Mouse (Mus musculus): ENCODE measurements around the gene Gcnt1.

Gene Gcnt1

GRCm38 (mm10) chr19:17366364-17367090 is 6.1 kb downstream of the Gcnt1 start:
- DNase-seq (ENCODE audit: low read depth, low spot score) = no peak

GRCm38 (mm10) chr19:17364741-17365140 is 7.9 kb downstream of the Gcnt1 start:
- peak; percentile 72 for DNase-seq (ENCODE audit: low read depth, low spot score)

GRCm38 (mm10) chr19:17361181-17361580 is 11.5 kb downstream of the Gcnt1 start:
- no peak for DNase-seq (ENCODE audit: low read depth, low spot score)

- DNase-seq (ENCODE audit: low read depth, low spot score) = no peak
These were observed 13.2 kb downstream of the Gcnt1 start for GRCm38 (mm10) chr19:17359315-17359890.

GRCm38 (mm10) chr19:17357391-17357790 is 15.3 kb downstream of the Gcnt1 start:
- DNase-seq (ENCODE audit: low read depth, low spot score) = no peak

GRCm38 (mm10) chr19:17356932-17357331 is 15.7 kb downstream of the Gcnt1 start:
- no peak for DNase-seq (ENCODE audit: low read depth, low spot score)

- DNase-seq (ENCODE audit: low read depth, low spot score) = peak; percentile 86
These were observed 16.4 kb downstream of the Gcnt1 start for GRCm38 (mm10) chr19:17355950-17356867.

GRCm38 (mm10) chr19:17355361-17355760 is 17.3 kb downstream of the Gcnt1 start:
- DNase-seq (ENCODE audit: low read depth, low spot score) = peak; percentile 13

GRCm38 (mm10) chr19:17354797-17355196 is 17.8 kb downstream of the Gcnt1 start:
- DNase-seq (ENCODE audit: low read depth, low spot score) = no peak

GRCm38 (mm10) chr19:17354362-17354761 is 18.3 kb downstream of the Gcnt1 start:
- DNase-seq (ENCODE audit: low read depth, low spot score) = no peak

- no peak for DNase-seq (ENCODE audit: low read depth, low spot score)
These were observed 18.9 kb downstream of the Gcnt1 start for GRCm38 (mm10) chr19:17353727-17354126.

- DNase-seq (ENCODE audit: low read depth, low spot score) = no peak
These were observed 24.8 kb downstream of the Gcnt1 start for GRCm38 (mm10) chr19:17347852-17348251.

GRCm38 (mm10) chr19:17346716-17347474 is 25.7 kb downstream of the Gcnt1 start:
- peak; percentile 61 for DNase-seq (ENCODE audit: low read depth, low spot score)

GRCm38 (mm10) chr19:17344881-17345280 is 27.8 kb downstream of the Gcnt1 start:
- DNase-seq (ENCODE audit: low read depth, low spot score) = no peak

- no peak for DNase-seq (ENCODE audit: low read depth, low spot score)
These were observed 33.1 kb downstream of the Gcnt1 start for GRCm38 (mm10) chr19:17339563-17339962.

- no peak for DNase-seq (ENCODE audit: low read depth, low spot score)
These were observed 35.5 kb downstream of the Gcnt1 start for GRCm38 (mm10) chr19:17337057-17337679.

GRCm38 (mm10) chr19:17336646-17337045 is 36.0 kb downstream of the Gcnt1 start:
- no peak for DNase-seq (ENCODE audit: low read depth, low spot score)

- DNase-seq (ENCODE audit: low read depth, low spot score) = no peak
These were observed 37.9 kb downstream of the Gcnt1 start for GRCm38 (mm10) chr19:17334644-17335333.

GRCm38 (mm10) chr19:17333043-17333442 is 39.6 kb downstream of the Gcnt1 start:
- no peak for DNase-seq (ENCODE audit: low read depth, low spot score)

GRCm38 (mm10) chr19:17328916-17329315 is 43.7 kb downstream of the Gcnt1 start:
- no peak for DNase-seq (ENCODE audit: low read depth, low spot score)
